Mouse (Mus musculus): ENCODE data around the gene Dag1. TPM values are rescaled to one million over a fixed set of nuclear protein-coding genes. Genes with fewer than 3 reads are reported as not detected.
"Not testable (repeated sequence)": the region's sequence is repeated elsewhere in the genome, so short reads cannot be mapped to it uniquely, and the experiment has no call there.

Gene Dag1
- polyA plus RNA-seq, 1 experiment = 116 TPM

DNA sequence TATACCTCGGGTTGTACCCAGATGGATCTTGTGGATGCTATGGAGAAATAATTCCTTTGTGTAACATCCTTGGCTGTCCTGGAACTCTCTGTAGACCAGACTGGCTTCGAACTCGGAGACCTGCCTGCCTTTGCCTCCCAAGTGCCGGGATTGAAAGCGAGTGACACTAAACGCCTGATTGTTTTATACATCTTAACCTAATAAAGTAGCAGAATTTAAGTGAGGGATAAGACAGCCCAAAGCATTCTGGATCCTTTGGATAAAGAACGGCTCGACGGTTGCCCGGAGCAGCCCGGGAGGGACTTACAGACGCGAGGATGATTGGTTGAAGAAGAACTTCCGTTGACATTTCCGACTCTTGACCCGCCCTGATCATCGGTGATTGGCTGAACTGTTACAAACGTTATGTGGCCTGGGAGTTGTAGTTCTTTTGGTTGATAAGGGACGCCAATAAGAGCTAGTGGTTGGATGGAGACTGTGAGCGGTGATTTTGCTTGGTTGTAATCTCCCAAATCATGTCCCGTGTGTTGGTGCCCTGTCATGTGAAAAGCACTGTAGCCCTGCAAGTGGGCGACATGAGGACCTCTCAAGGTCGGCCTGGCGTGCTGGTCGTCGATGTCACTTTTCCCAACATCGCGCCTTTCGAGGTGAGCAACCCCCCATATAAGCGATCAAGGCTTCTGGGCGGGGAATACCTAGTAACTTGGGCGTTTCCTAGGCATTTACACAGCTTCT lies 26.4 kb upstream of the Dag1 start, which contains the start of gene Nicn1:
Nicn1 (plus strand) TSS at position 414 of the 735 bp plus-strand sequence.
- Histone ChIP-seq H3K36me3 (ENCODE audit: control insufficient read depth, insufficient read depth, low read length, poor library complexity, severe bottlenecking) (no peaks in the 10 kb centered on the region), H3K4me3 (ENCODE audit: low read depth, low read length) (peak within 1 kb of the TSS; percentile 95), H3K9ac (ENCODE audit: low read depth, poor library complexity, severe bottlenecking) (peak within 1 kb of the TSS; percentile 64), H3K27ac (ENCODE audit: insufficient read depth, low read length) (0 out of 2 replicates have a peak within 1 kb of the TSS, but pooled peaks have one; percentile 21), H3K27me3 (ENCODE audit: control insufficient read depth, insufficient read depth, low read length, poor library complexity, severe bottlenecking) (no peaks in the 10 kb centered on the region), H3K4me1 (ENCODE audit: control insufficient read depth, insufficient read depth, low read length) (no peaks in the 10 kb centered on the region), H3K9me3 (replicated peaks; ENCODE audit: control insufficient read depth, insufficient read depth, low read length, poor library complexity, severe bottlenecking) (no peaks in the 10 kb centered on the region)
- TF ChIP-seq POLR2A (IDR thresholded peaks at IDR 0.05; ENCODE audit: insufficient read depth, low read length) (no peak), EP300 (IDR thresholded peaks at IDR 0.05; ENCODE audit: insufficient read depth, low read depth, low read length) (no peak), CTCF (IDR thresholded peaks at IDR 0.05; ENCODE audit: low read depth, low read length) (no peak)

DNA sequence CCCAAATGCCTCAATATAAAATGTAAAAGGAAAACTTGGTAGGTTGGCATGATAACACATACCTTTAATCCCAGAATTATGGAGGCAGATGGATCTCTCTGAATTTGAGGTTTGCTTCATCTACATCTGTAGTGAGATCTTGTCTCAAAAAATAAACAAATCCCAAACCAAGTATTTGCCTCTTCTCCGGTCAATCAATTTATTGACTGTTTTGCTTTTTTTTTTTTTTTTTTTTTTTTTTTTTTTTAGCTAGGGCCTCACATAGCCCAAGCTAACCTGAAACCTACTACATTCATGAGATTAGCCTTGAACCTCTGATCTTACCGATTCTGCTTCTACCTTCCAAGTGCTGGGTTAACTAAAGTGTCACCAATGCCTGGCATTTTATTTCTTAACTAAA lies 25.6 kb upstream of the Dag1 start:
- Histone ChIP-seq H3K9ac (ENCODE audit: low read depth, poor library complexity, severe bottlenecking) (peak overlapping the region; percentile 64; the same call in 1 of the 2 replicates), H3K27ac (ENCODE audit: insufficient read depth, low read length) (no peak overlapping the region), H3K9me3 (replicated peaks; ENCODE audit: control insufficient read depth, insufficient read depth, low read length, poor library complexity, severe bottlenecking) (no peaks in the 10 kb centered on the region), H3K27me3 (ENCODE audit: control insufficient read depth, insufficient read depth, low read length, poor library complexity, severe bottlenecking) (no peaks in the 10 kb centered on the region), H3K4me3 (ENCODE audit: low read depth, low read length) (no peak overlapping the region), H3K4me1 (ENCODE audit: control insufficient read depth, insufficient read depth, low read length) (no peaks in the 10 kb centered on the region), H3K36me3 (ENCODE audit: control insufficient read depth, insufficient read depth, low read length, poor library complexity, severe bottlenecking) (no peaks in the 10 kb centered on the region)
- TF ChIP-seq CTCF (IDR thresholded peaks at IDR 0.05; ENCODE audit: low read depth, low read length) (no peak), POLR2A (IDR thresholded peaks at IDR 0.05; ENCODE audit: insufficient read depth, low read length) (no peak), EP300 (IDR thresholded peaks at IDR 0.05; ENCODE audit: insufficient read depth, low read depth, low read length) (no peak)

DNA sequence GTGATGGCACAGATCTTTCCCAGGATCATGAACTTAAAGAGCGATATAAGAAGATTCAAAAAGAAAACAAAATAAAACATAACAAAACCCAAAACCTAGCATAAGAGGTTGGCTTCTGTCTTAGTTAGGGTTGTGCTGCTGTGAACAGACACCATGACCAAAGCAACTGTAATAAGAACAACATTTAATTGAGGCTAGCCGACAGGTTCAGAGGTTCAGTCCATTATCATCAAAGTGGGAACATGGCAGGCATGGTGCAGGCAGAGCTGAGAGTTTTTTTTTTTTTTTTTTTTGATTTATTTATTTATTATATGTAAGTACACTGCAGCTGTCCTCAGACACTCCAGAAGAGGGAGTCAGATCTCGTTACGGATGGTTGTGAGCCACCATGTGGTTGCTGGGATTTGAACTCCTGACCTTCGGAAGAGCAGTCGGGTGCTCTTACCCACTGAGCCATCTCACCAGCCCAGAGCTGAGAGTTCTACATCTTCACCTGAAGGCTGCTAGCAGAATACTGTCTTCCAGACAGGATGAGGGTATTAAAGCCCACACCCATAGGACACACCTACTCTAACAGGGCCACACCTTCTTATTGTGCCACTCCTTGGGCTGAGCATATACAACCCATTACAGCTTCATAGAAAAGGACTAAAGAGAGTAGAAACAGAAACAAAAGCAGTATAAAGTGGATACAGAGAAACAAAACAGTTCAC lies 23.9 kb upstream of the Dag1 start:
- H3K36me3 ChIP-seq (ENCODE audit: control insufficient read depth, insufficient read depth, low read length, poor library complexity, severe bottlenecking); H3K4me1 ChIP-seq (ENCODE audit: control insufficient read depth, insufficient read depth, low read length); H3K27ac ChIP-seq (ENCODE audit: insufficient read depth, low read length); H3K4me3 ChIP-seq (ENCODE audit: low read depth, low read length); H3K27me3 ChIP-seq (ENCODE audit: control insufficient read depth, insufficient read depth, low read length, poor library complexity, severe bottlenecking); H3K9me3 ChIP-seq (replicated peaks; ENCODE audit: control insufficient read depth, insufficient read depth, low read length, poor library complexity, severe bottlenecking); H3K9ac ChIP-seq (ENCODE audit: low read depth, poor library complexity, severe bottlenecking): not testable (repeated sequence)

DNA sequence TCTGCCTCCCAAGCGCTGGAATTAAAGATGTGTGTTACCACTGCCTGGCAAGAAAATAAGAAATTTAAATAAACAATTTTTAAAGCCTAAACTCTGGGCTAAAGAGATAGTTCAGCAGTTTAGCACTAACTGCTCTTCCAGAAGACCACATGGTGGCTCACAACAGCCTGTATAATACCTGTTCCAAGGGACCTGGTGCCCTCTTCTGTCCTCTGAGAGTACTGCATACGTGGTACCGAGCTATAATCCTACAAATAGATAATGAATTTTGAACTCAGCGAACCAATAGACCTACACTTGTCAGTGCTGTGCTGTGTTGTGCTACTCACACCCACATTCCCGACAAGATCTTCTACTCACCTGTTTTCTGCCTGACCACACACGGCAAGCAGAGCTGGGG lies 20.7 kb upstream of the Dag1 start:
- H3K4me1 ChIP-seq (ENCODE audit: control insufficient read depth, insufficient read depth, low read length) = no peaks in the 10 kb centered on the region
- H3K27me3 ChIP-seq (ENCODE audit: control insufficient read depth, insufficient read depth, low read length, poor library complexity, severe bottlenecking) = no peaks in the 10 kb centered on the region
- no peaks in the 10 kb centered on the region for H3K9me3 ChIP-seq (replicated peaks; ENCODE audit: control insufficient read depth, insufficient read depth, low read length, poor library complexity, severe bottlenecking)
- no peak for TF ChIP-seq POLR2A (IDR thresholded peaks at IDR 0.05; ENCODE audit: insufficient read depth, low read length)
- TF ChIP-seq CTCF (IDR thresholded peaks at IDR 0.05; ENCODE audit: low read depth, low read length) = peak; percentile 10
- no peaks in the 10 kb centered on the region for H3K36me3 ChIP-seq (ENCODE audit: control insufficient read depth, insufficient read depth, low read length, poor library complexity, severe bottlenecking)
- no peak overlapping the region for H3K27ac ChIP-seq (ENCODE audit: insufficient read depth, low read length)
- no peak overlapping the region for H3K4me3 ChIP-seq (ENCODE audit: low read depth, low read length)
- H3K9ac ChIP-seq (ENCODE audit: low read depth, poor library complexity, severe bottlenecking) = no peak overlapping the region

DNA sequence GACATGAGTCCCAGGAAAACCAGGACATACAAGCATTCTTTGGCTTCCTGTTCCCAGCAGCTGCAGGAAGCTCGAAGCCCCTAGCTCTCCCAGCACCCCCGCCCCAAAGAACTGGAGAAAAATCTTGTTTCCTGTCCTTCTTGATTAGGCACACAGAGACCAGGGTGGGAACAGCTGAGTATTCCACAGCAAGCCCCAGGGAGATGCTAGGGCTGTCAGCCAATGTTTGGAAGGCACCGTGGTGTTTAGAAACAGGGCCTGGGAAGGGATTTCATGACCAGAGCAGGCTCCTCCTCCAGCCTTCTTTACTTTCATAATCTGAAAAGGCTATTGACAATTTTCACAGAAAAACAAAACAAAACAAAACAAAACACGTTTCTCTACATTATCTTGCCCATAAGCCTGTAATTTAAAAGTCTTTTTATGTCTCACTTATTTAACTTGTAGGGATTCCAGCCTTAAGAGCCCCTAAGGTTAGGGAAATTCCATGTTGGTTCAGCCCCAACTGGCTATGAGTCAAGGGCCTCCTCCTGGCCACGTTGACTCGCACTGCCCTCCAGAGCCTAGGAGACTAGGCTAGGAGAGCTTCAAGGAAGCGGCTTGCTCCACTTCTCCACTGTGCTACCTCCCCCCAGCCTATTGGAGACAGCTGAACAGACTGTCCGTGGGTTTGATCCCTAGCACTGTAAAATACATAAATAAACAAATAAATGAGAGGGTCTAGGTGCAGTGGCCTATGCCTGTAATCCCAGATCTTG lies 16.5 kb upstream of the Dag1 start:
- TF ChIP-seq EP300 (IDR thresholded peaks at IDR 0.05; ENCODE audit: insufficient read depth, low read depth, low read length) (no peak), POLR2A (IDR thresholded peaks at IDR 0.05; ENCODE audit: insufficient read depth, low read length) (no peak)
- no peaks in the 10 kb centered on the region for H3K9me3 ChIP-seq (replicated peaks; ENCODE audit: control insufficient read depth, insufficient read depth, low read length, poor library complexity, severe bottlenecking)
- no peak overlapping the region for H3K9ac ChIP-seq (ENCODE audit: low read depth, poor library complexity, severe bottlenecking)
- H3K4me3 ChIP-seq (ENCODE audit: low read depth, low read length) = no peak overlapping the region
- H3K27ac ChIP-seq (ENCODE audit: insufficient read depth, low read length) = no peak overlapping the region
- H3K4me1 ChIP-seq (ENCODE audit: control insufficient read depth, insufficient read depth, low read length) = no peaks in the 10 kb centered on the region
- H3K36me3 ChIP-seq (ENCODE audit: control insufficient read depth, insufficient read depth, low read length, poor library complexity, severe bottlenecking) = no peaks in the 10 kb centered on the region
- H3K27me3 ChIP-seq (ENCODE audit: control insufficient read depth, insufficient read depth, low read length, poor library complexity, severe bottlenecking) = no peaks in the 10 kb centered on the region
